Mouse (Mus musculus): ENCODE measurements around the gene Prelid3b.

GRCm38 (mm10) chr2:174445018-174445417 lies 27.9 kb downstream of the Prelid3b start:
- TF ChIP-seq EP300 (IDR thresholded peaks at IDR 0.05): no peak
- TF ChIP-seq CTCF (IDR thresholded peaks at IDR 0.05): no peak

Data from lung, postnatal 0 days (tissue).